Mouse (Mus musculus): ENCODE measurements at regions not wholly inside any gene's neighbourhood (a gene's known extent, or its start where the extent isn't known, plus 50 kb on each side); places are given as distances from the start of the nearest gene placed in this dataset. TPM values are rescaled to one million over a fixed set of nuclear protein-coding genes. Genes with fewer than 3 reads are reported as not detected.
A peak's percentile ranks its signal among the peaks of the same experiment; 100 is the strongest.
"Not testable (repeated sequence)": the region's sequence is repeated elsewhere in the genome, so short reads cannot be mapped to it uniquely, and the experiment has no call there.

GRCm38 (mm10) chr16:65432046-65432445, 88.3 kb upstream of the Pou1f1 start:
- not testable (repeated sequence) for H3K9ac ChIP-seq; H3K4me2 ChIP-seq (replicated peaks); H3K4me3 ChIP-seq; H3K36me3 ChIP-seq; H3K27ac ChIP-seq; ATAC-seq (ENCODE audit: low FRiP score, low read depth); H3K27me3 ChIP-seq (replicated peaks); H3K4me1 ChIP-seq; H3K9me3 ChIP-seq
- WGBS, result 77% methylated on average over 9 of the region's 9 CpGs

- no peak overlapping the region for H3K4me3 ChIP-seq
- H3K27ac ChIP-seq, result no peak overlapping the region
- no peaks in the 10 kb centered on the region for H3K27me3 ChIP-seq (replicated peaks)
- no peak overlapping the region for H3K9ac ChIP-seq
- no peaks in the 10 kb centered on the region for H3K4me1 ChIP-seq
- no peaks in the 10 kb centered on the region for H3K9me3 ChIP-seq
- H3K36me3 ChIP-seq, result no peaks in the 10 kb centered on the region
- 58% methylated on average over 2 of the region's 2 CpGs for whole genome bisulfite sequencing
- peak; percentile 71 for ATAC-seq (ENCODE audit: low FRiP score, low read depth)
- H3K4me2 ChIP-seq (replicated peaks), result no peak overlapping the region
These were observed 84.2 kb upstream of the Pou1f1 start for GRCm38 (mm10) chr16:65436076-65436475.

GRCm38 (mm10) chr16:65441954-65442353, 78.4 kb upstream of the Pou1f1 start:
- no peak overlapping the region for H3K4me3 ChIP-seq
- H3K27ac ChIP-seq, result no peak overlapping the region
- H3K27me3 ChIP-seq (replicated peaks), result no peaks in the 10 kb centered on the region
- H3K9me3 ChIP-seq, result no peaks in the 10 kb centered on the region
- no peak overlapping the region for H3K9ac ChIP-seq
- 42% methylated on average over 4 of the region's 4 CpGs for WGBS
- H3K4me1 ChIP-seq, result no peaks in the 10 kb centered on the region
- H3K36me3 ChIP-seq, result no peaks in the 10 kb centered on the region
- peak; percentile 63 for ATAC-seq (ENCODE audit: low FRiP score, low read depth)
- no peak overlapping the region for H3K4me2 ChIP-seq (replicated peaks)

GRCm38 (mm10) chr16:65448810-65449209, 71.5 kb upstream of the Pou1f1 start:
- WGBS, result 75% methylated on average over 3 of the region's 3 CpGs
- no peak overlapping the region for H3K27ac ChIP-seq
- H3K4me2 ChIP-seq (replicated peaks), result no peak overlapping the region
- H3K4me3 ChIP-seq, result no peak overlapping the region
- H3K36me3 ChIP-seq, result no peaks in the 10 kb centered on the region
- H3K27me3 ChIP-seq (replicated peaks), result no peaks in the 10 kb centered on the region
- no peaks in the 10 kb centered on the region for H3K4me1 ChIP-seq
- no peaks in the 10 kb centered on the region for H3K9me3 ChIP-seq
- H3K9ac ChIP-seq, result no peak overlapping the region
- no peak for ATAC-seq (ENCODE audit: low FRiP score, low read depth)

- Histone ChIP-seq H3K4me1 (no peaks in the 10 kb centered on the region), H3K9me3 (no peaks in the 10 kb centered on the region), H3K4me2 (replicated peaks) (no peak overlapping the region), H3K27ac (no peak overlapping the region), H3K27me3 (replicated peaks) (no peaks in the 10 kb centered on the region), H3K36me3 (no peaks in the 10 kb centered on the region), H3K4me3 (no peak overlapping the region), H3K9ac (no peak overlapping the region)
- ATAC-seq (ENCODE audit: low FRiP score, low read depth), result no peak
- WGBS, result 83% methylated on average over 5 of the region's 5 CpGs
These were observed 69.6 kb upstream of the Pou1f1 start for GRCm38 (mm10) chr16:65450706-65451105.

- 92% methylated on average over 3 of the region's 3 CpGs for WGBS
These were observed 68.4 kb upstream of the Pou1f1 start for GRCm38 (mm10) chr16:65451885-65452284.

GRCm38 (mm10) chr16:65456948-65457347, 63.4 kb upstream of the Pou1f1 start:
- H3K9ac ChIP-seq; H3K4me2 ChIP-seq (replicated peaks); H3K27me3 ChIP-seq (replicated peaks); H3K27ac ChIP-seq; H3K4me1 ChIP-seq; H3K36me3 ChIP-seq; H3K4me3 ChIP-seq; H3K9me3 ChIP-seq; ATAC-seq (ENCODE audit: low FRiP score, low read depth): not testable (repeated sequence)
- WGBS, result 62% methylated on average over 1 of the region's 3 CpGs

More at GRCm38 (mm10) chr16:65451885-65452284, 68.4 kb upstream of the Pou1f1 start:
- H3K9me3 ChIP-seq, result no peaks in the 10 kb centered on the region
- H3K4me1 ChIP-seq, result no peaks in the 10 kb centered on the region
- no peaks in the 10 kb centered on the region for H3K36me3 ChIP-seq
- H3K9ac ChIP-seq, result no peak overlapping the region
- no peak for ATAC-seq (ENCODE audit: low FRiP score, low read depth)
- H3K27me3 ChIP-seq (replicated peaks), result no peaks in the 10 kb centered on the region
- H3K4me2 ChIP-seq (replicated peaks), result no peak overlapping the region
- no peak overlapping the region for H3K27ac ChIP-seq
- no peak overlapping the region for H3K4me3 ChIP-seq

- no peak overlapping the region for H3K27ac ChIP-seq
- H3K4me1 ChIP-seq, result no peaks in the 10 kb centered on the region
- H3K4me3 ChIP-seq, result no peak overlapping the region
- H3K4me2 ChIP-seq (replicated peaks), result no peak overlapping the region
- no peaks in the 10 kb centered on the region for H3K27me3 ChIP-seq (replicated peaks)
- H3K9ac ChIP-seq, result no peak overlapping the region
- H3K9me3 ChIP-seq, result no peaks in the 10 kb centered on the region
- no peaks in the 10 kb centered on the region for H3K36me3 ChIP-seq
- 92% methylated on average over 3 of the region's 3 CpGs for WGBS
- no peak for ATAC-seq (ENCODE audit: low FRiP score, low read depth)
These were observed 62.1 kb upstream of the Pou1f1 start for GRCm38 (mm10) chr16:65458234-65458633.

- Histone ChIP-seq H3K27me3 (replicated peaks) (no peaks in the 10 kb centered on the region), H3K4me2 (replicated peaks) (no peak overlapping the region)
- 76% methylated on average over 4 of the region's 4 CpGs for whole genome bisulfite sequencing
These were observed 50.6 kb upstream of the Pou1f1 start for GRCm38 (mm10) chr16:65469681-65470080.

More at GRCm38 (mm10) chr16:65469681-65470080, 50.6 kb upstream of the Pou1f1 start:
- no peaks in the 10 kb centered on the region for H3K9me3 ChIP-seq
- ATAC-seq (ENCODE audit: low FRiP score, low read depth), result no peak
- H3K4me1 ChIP-seq, result no peaks in the 10 kb centered on the region
- H3K36me3 ChIP-seq, result no peaks in the 10 kb centered on the region
- H3K4me3 ChIP-seq, result no peak overlapping the region
- no peak overlapping the region for H3K9ac ChIP-seq
- H3K27ac ChIP-seq, result no peak overlapping the region

Small RNA genes in the stretch of these regions (microRNA-seq; reads per million reads assigned to microRNA genes)
- not detected for gene Gm23659

All from neural tube, embryonic 12.5 days (tissue).